23 mouse cellular contexts compared by ENCODE assay signal in the genomic region with DNA sequence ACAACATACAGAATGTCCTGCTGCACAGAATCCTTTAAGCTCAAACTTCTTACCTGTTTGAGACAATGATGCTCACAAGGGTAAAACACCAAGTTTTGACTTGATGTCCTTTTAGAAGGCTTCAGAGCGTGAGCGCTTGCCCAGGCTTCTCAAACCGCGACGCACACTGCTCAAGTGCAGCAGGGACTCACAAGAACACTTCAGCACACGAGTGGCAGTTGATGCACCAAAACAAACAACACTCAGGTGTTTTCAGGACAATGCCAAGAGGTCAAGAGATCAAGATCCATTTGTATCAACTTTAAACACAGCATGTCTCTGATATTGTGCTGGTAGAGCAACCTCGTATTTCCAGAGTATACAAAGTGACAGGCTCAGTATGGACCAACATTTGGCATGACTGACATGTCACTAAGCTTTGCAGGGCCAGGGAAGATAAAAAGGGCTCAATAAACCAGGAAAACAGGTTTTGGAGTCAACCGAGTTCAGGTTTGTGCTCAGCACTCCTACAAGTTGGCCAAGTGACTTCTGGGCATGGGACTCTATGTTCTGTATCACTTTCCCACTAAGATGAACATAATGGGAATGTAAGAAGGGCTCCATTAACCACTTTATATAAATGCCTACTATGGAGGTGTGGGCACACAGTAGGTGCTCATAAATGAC.
DNase-seq lines count a peak whose midpoint lies in the region; ATAC-seq and TF ChIP-seq lines count a peak whose summit lies in the region.
"Had no signal": no experiment of that assay in that cellular context is flagged by ENCODE, and none has a peak within 500 bp of the region (broad histone marks: within the 10 kb centered on the region; RNA-seq: fewer than 3 reads in every experiment).

No protein-coding gene starts in this region.

- no peak overlapping the region for H3K9ac ChIP-seq in MEL (ENCODE audit: control insufficient read depth, low read depth, low read length, poor library complexity, severe bottlenecking)
- H3K9ac ChIP-seq in forebrain, embryonic 16.5 days (replicated peaks; ENCODE audit: low read depth, low read length): no peak overlapping the region
- H3K9ac ChIP-seq in hindbrain, embryonic 16.5 days (ENCODE audit: low read depth, low read length): no peak overlapping the region
- H3K9ac ChIP-seq: embryonic facial prominence, embryonic 13.5 days; forebrain, embryonic 13.5 days; hindbrain, embryonic 13.5 days had no signal

- TF ChIP-seq POLR2A in lung, adult 2 months (IDR thresholded peaks at IDR 0.05; ENCODE audit: borderline replicate concordance, extremely low read depth, low read depth, low read length): no peak
- no peak for TF ChIP-seq POLR2A in MEL (IDR thresholded peaks at IDR 0.05; ENCODE audit: control insufficient read depth in 1 of 2, insufficient read depth in 1 of 2, low read depth in 1 of 2, low read length in 2 of 2, poor library complexity in 1 of 2)
- no peak for TF ChIP-seq POLR2A in small intestine, adult 2 months (IDR thresholded peaks at IDR 0.05; ENCODE audit: low read depth, low read length)

- H3K9me3 ChIP-seq in MEL (replicated peaks; ENCODE audit: insufficient read depth, low read length): no peaks in the 10 kb centered on the region
- no peaks in the 10 kb centered on the region for H3K9me3 ChIP-seq in forebrain, embryonic 16.5 days (ENCODE audit: control insufficient read depth, low read length)
- no peaks in the 10 kb centered on the region for H3K9me3 ChIP-seq in hindbrain, embryonic 16.5 days (ENCODE audit: control insufficient read depth, low read length)
- H3K9me3 ChIP-seq: embryonic facial prominence, embryonic 13.5 days; forebrain, embryonic 13.5 days; heart, embryonic 10.5 days; hindbrain, embryonic 13.5 days had no signal

- no peak overlapping the region for H3K27ac ChIP-seq in MEL (ENCODE audit: control insufficient read depth, low read depth, low read length)
- H3K27ac ChIP-seq in small intestine, adult 2 months (ENCODE audit: insufficient read depth, low read depth, low read length): peak overlapping the region; percentile 95
- no peak overlapping the region for H3K27ac ChIP-seq in forebrain, embryonic 16.5 days (ENCODE audit: low read length)
- no peak overlapping the region for H3K27ac ChIP-seq in hindbrain, embryonic 16.5 days (ENCODE audit: low read depth, low read length)
- H3K27ac ChIP-seq: embryonic facial prominence, embryonic 13.5 days; forebrain, embryonic 13.5 days; gastrocnemius, adult 2 months; heart, embryonic 10.5 days; hindbrain, embryonic 13.5 days had no signal

- no peak for TF ChIP-seq RAD21 in MEL (IDR thresholded peaks at IDR 0.05; ENCODE audit: low read depth, low read length)

- H3K36me3 ChIP-seq in MEL (ENCODE audit: control insufficient read depth in 1 of 2, insufficient read depth in 2 of 2, low read length in 2 of 2): 0 out of 4 replicates have a peak, but pooled peaks cover 0 to 2% of the 10 kb centered on the region in 2 experiments
- H3K36me3 ChIP-seq in small intestine, adult 2 months (ENCODE audit: control insufficient read depth, insufficient read depth, low read length): peaks cover 8% of the 10 kb centered on the region; the same call in 1 of the 2 replicates
- H3K36me3 ChIP-seq in forebrain, embryonic 16.5 days (ENCODE audit: control insufficient read depth, insufficient read depth): no peaks in the 10 kb centered on the region
- H3K36me3 ChIP-seq in hindbrain, embryonic 16.5 days (ENCODE audit: control insufficient read depth, insufficient read depth, low read length): no peaks in the 10 kb centered on the region

- no peak for ATAC-seq in forebrain, embryonic 16.5 days
- no peak for ATAC-seq in hindbrain, embryonic 16.5 days
- ATAC-seq: forebrain, embryonic 13.5 days had no signal

- 75% methylated on average over 8 of the region's 8 CpGs for WGBS in lung, adult 2 months
- WGBS in small intestine, adult 2 months: 55% methylated on average over 8 of the region's 8 CpGs
- WGBS in forebrain, embryonic 16.5 days: 92% methylated on average over 8 of the region's 8 CpGs
- WGBS in hindbrain, embryonic 16.5 days: 94% methylated on average over 8 of the region's 8 CpGs

- no peak overlapping the region for H3K4me3 ChIP-seq in lung, adult 2 months (replicated peaks; ENCODE audit: extremely low read depth, low read depth, low read length)
- H3K4me3 ChIP-seq in MEL (ENCODE audit: control insufficient read depth in 1 of 2, insufficient read depth in 1 of 2, low read depth in 2 of 2, low read length in 2 of 2): no peak overlapping the region
- no peak overlapping the region for H3K4me3 ChIP-seq in small intestine, adult 2 months (ENCODE audit: low read depth, low read length)
- no peak overlapping the region for H3K4me3 ChIP-seq in forebrain, embryonic 16.5 days (replicated peaks; ENCODE audit: low read length)
- no peak overlapping the region for H3K4me3 ChIP-seq in hindbrain, embryonic 16.5 days (ENCODE audit: low read length)
- H3K4me3 ChIP-seq: embryonic facial prominence, embryonic 13.5 days; forebrain, embryonic 13.5 days; gastrocnemius, adult 2 months; heart, embryonic 10.5 days; hindbrain, embryonic 13.5 days had no signal

- DNase-seq in lung, adult 18-20 months: peak; percentile 44 to 61
- no peak for DNase-seq in lung, adult 2 months
- DNase-seq in MEL (ENCODE audit: low read depth, low spot score): no peak
- DNase-seq in gonadal fat pad, adult 2 months (ENCODE audit: low read depth): peak; percentile 49
- DNase-seq in layer of hippocampus, adult 8-10 months (ENCODE audit: low spot score in 2 of 2): no peak
- DNase-seq: adrenal gland, adult 2 months; adrenal gland, postnatal 25 days; cerebellum, adult 18-20 months; cerebellum, adult 9-11 months; cerebellum, postnatal 36 days; gastrocnemius, adult 2 months; gastrocnemius, postnatal 25 days; heart, adult 18-20 months; heart, postnatal 10 days; heart, postnatal 4 days had no signal

- H3K4me2 ChIP-seq in forebrain, embryonic 16.5 days (ENCODE audit: low read length): no peak overlapping the region
- no peak overlapping the region for H3K4me2 ChIP-seq in hindbrain, embryonic 16.5 days (ENCODE audit: low read length)
- H3K4me2 ChIP-seq: embryonic facial prominence, embryonic 13.5 days; forebrain, embryonic 13.5 days; hindbrain, embryonic 13.5 days had no signal

- H3K79me2 ChIP-seq in MEL (ENCODE audit: control insufficient read depth, insufficient read depth, low read length, poor library complexity): no peaks in the 10 kb centered on the region

- 0 out of 2 replicates have a peak, but pooled peaks cover 3% of the 10 kb centered on the region for H3K4me1 ChIP-seq in lung, adult 2 months (ENCODE audit: control insufficient read depth, insufficient read depth, low read length)
- H3K4me1 ChIP-seq in MEL (ENCODE audit: control insufficient read depth in 1 of 2, insufficient read depth in 2 of 2, low read length in 2 of 2): no peaks in the 10 kb centered on the region
- peaks cover 10% of the 10 kb centered on the region; the same call in 1 of the 2 replicates for H3K4me1 ChIP-seq in small intestine, adult 2 months (ENCODE audit: control insufficient read depth, insufficient read depth, insufficient read length, low read length)
- H3K4me1 ChIP-seq in forebrain, embryonic 16.5 days (replicated peaks; ENCODE audit: control insufficient read depth, insufficient read depth, low read length): no peaks in the 10 kb centered on the region
- H3K4me1 ChIP-seq in hindbrain, embryonic 16.5 days (ENCODE audit: control insufficient read depth, insufficient read depth, low read depth, low read length): no peaks in the 10 kb centered on the region
- H3K4me1 ChIP-seq: embryonic facial prominence, embryonic 13.5 days; forebrain, embryonic 13.5 days; hindbrain, embryonic 13.5 days had no signal

- H3K27me3 ChIP-seq in MEL (ENCODE audit: control insufficient read depth in 1 of 2, insufficient read depth in 2 of 2, low read length in 2 of 2): no peaks in the 10 kb centered on the region
- no peaks in the 10 kb centered on the region for H3K27me3 ChIP-seq in small intestine, adult 2 months (ENCODE audit: control insufficient read depth, insufficient read depth, low read length)
- no peaks in the 10 kb centered on the region for H3K27me3 ChIP-seq in forebrain, embryonic 16.5 days (replicated peaks; ENCODE audit: control insufficient read depth, insufficient read depth, low read length)
- no peaks in the 10 kb centered on the region for H3K27me3 ChIP-seq in hindbrain, embryonic 16.5 days (replicated peaks; ENCODE audit: control insufficient read depth, insufficient read depth, low read length)
- H3K27me3 ChIP-seq: CH12.LX; embryonic facial prominence, embryonic 13.5 days; forebrain, embryonic 13.5 days; hindbrain, embryonic 13.5 days had no signal

- TF ChIP-seq EP300 in MEL (IDR thresholded peaks at IDR 0.05; ENCODE audit: low read depth in 1 of 2, low read length in 2 of 2): no peak

- no peak for TF ChIP-seq CTCF in lung, adult 2 months (IDR thresholded peaks at IDR 0.05; ENCODE audit: insufficient read depth, low read length)
- no peak for TF ChIP-seq CTCF in MEL (IDR thresholded peaks at IDR 0.05 in 2 of 3, conservative IDR thresholded peaks at IDR 0.05 in 1 of 3; ENCODE audit: control insufficient read depth in 1 of 3, insufficient read depth in 1 of 3, low read depth in 2 of 3, low read length in 3 of 3, poor library complexity in 1 of 3, severe bottlenecking in 1 of 3)
- TF ChIP-seq CTCF in small intestine, adult 2 months (IDR thresholded peaks at IDR 0.05; ENCODE audit: extremely low read depth, insufficient read length, insufficient replicate concordance, low read depth, low read length): no peak

TF ChIP-seq in MEL, 35 proteins besides CTCF, POLR2A, EP300 and RAD21:
- TF ChIP-seq ZKSCAN1 (IDR thresholded peaks at IDR 0.05; ENCODE audit: low read depth, low read length) (peak; percentile 45; the same call in 1 of the 2 replicates), USF1 (IDR thresholded peaks at IDR 0.05; ENCODE audit: low read depth, low read length) (no peak), POLR2AphosphoS5 (IDR thresholded peaks at IDR 0.05; ENCODE audit: borderline replicate concordance, low read depth, low read length) (no peak)

Comparison
In these comparisons a context has a peak if more than half of its experiments do, and no peak if none do; other contexts are left out.
1. DNase-seq: peak in lung, adult 18-20 months (2 of 2) and gonadal fat pad, adult 2 months (single experiment); none in lung, adult 2 months (single experiment), MEL (single experiment) and layer of hippocampus, adult 8-10 months (0 of 2).